In the genomic region with DNA sequence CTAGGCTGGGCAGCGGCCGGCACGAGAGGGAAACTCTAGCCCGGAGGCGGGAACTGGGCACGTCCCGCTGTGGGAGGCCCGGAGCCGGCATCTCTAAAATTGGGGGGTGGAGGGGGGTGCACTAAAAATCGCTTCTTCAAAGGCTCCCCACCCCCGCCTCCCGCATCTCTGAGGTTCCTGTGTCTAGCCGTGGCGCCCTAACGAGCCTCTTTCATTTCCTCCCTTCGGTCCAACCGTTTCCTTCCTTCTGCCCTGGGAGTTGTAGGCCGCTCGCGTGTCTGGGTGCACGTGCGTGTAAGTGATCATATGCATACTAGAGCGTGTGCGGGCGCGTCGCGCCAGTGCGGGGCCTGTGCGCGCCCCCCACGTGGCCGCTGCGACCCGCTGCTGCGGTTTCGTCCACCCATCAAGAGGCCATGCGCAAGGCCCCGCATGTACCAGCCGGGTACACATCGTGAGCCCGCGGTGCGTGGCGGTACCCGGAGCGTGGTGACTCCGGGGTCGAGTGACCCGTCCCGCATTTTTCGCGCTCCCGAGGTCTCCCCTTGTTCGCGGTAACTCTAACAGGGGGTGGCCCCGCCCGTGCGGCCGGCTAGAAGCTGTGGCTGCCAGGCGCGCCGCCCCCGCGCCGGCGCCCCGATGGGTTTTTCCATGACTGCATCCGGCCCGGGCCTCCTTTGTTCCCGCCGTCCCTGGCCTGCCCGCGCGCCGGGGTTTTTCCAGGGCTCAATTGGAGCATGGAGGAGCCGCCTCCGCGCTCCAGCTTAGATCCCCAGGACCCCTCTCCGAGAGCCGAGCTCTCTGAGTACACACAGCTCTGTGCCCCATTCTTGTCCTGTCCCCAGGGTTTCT, we compare ENCODE assay signal across 8 mouse cellular contexts. TPM values are rescaled to one million over a fixed set of nuclear protein-coding genes. Genes with fewer than 3 reads are reported as not detected.
A peak's percentile ranks its signal among the peaks of the same experiment; 100 is the strongest.
DNase-seq lines count a peak whose midpoint lies in the region; ATAC-seq and TF ChIP-seq lines count a peak whose summit lies in the region.

No protein-coding gene starts in this region.

- peak overlapping the region; percentile 95 for H3K9ac ChIP-seq in hindbrain, embryonic 14.5 days

- ATAC-seq in Patski = peak; percentile 54
- ATAC-seq in hindbrain, embryonic 14.5 days (ENCODE audit: low FRiP score) = peak; percentile 64

- H3K36me3 ChIP-seq in hindbrain, embryonic 14.5 days (replicated peaks; ENCODE audit: control insufficient read depth, insufficient read depth) = no peaks in the 10 kb centered on the region

- CTCF ChIA-PET in Patski (lab: Charles Lee) = interaction anchor here (0.8 to 1.7 kb wide), 5 partner anchors 25 to 90 kb away, joined by 3 to 7 read pairs (median 3); no protein-coding TSS in a partner anchor

- DNase-seq in Patski (ENCODE audit: low read depth, low spot score) = peak; percentile 68
- DNase-seq in cerebellum, postnatal 25 days = peak; percentile 94
- DNase-seq in frontal cortex, postnatal 25 days (ENCODE audit: low spot score in 2 of 2) = peak; percentile 73 to 76
- peak; percentile 77 for DNase-seq in hindbrain, embryonic 14.5 days (ENCODE audit: low spot score)
- peak; percentile 81 for DNase-seq in left cerebral cortex, adult 11 months (ENCODE audit: low spot score)
- DNase-seq in lung, postnatal 4 days = peak; percentile 91 to 94
- peak; percentile 51 for DNase-seq in retina, postnatal 7 days (ENCODE audit: low read depth, low spot score)
- peak; percentile 96 for DNase-seq in urinary bladder, adult 2 months (ENCODE audit: low spot score)

- no peaks in the 10 kb centered on the region for H3K27me3 ChIP-seq in Patski
- H3K27me3 ChIP-seq in hindbrain, embryonic 14.5 days (ENCODE audit: control insufficient read depth, insufficient read depth, low read length) = no peaks in the 10 kb centered on the region

- no peak for TF ChIP-seq CTCF in Patski (IDR thresholded peaks at IDR 0.05)

- peak overlapping the region; percentile 48 for H3K4me3 ChIP-seq in hindbrain, embryonic 14.5 days (replicated peaks; ENCODE audit: low read length)

- under 1% methylated on average over 78 of the region's 81 CpGs for WGBS in hindbrain, embryonic 14.5 days

- POLR2A ChIA-PET in Patski (lab: Charles Lee) = interaction anchor here (1.0 to 1.6 kb wide), 8 partner anchors 9 to 90 kb away, joined by 3 to 21 read pairs (median 5); a partner anchor contains a TSS

- H3K4me1 ChIP-seq in hindbrain, embryonic 14.5 days (replicated peaks; ENCODE audit: control insufficient read depth, insufficient read depth, low read length) = peaks cover 37% of the 10 kb centered on the region

- peak overlapping the region; percentile 99 for H3K27ac ChIP-seq in hindbrain, embryonic 14.5 days

- H3K9me3 ChIP-seq in hindbrain, embryonic 14.5 days (ENCODE audit: control insufficient read depth, low read length) = no peaks in the 10 kb centered on the region

- in situ Hi-C loops in Patski (cut with MboI; ENCODE audit: low pct_unique_long_range_greater_than_20kb) = loop anchor here (5.0 to 10.0 kb wide), 4 partner anchors 35 to 733 kb away; no protein-coding TSS in a partner anchor

- H3K4me2 ChIP-seq in hindbrain, embryonic 14.5 days (replicated peaks) = peak overlapping the region; percentile 96

RNA-seq across cellular contexts. Expression of a gene that starts 16.1 kb away (rescaled TPM):
- polyA plus RNA-seq in Patski (2021) = not detected
- polyA plus RNA-seq in hindbrain, embryonic 14.5 days (2014; fragmentation: Nextera tagmentation; extraction: Ambion mirVana) = not detected in 2 replicates
- not detected in 2 replicates for polyA plus RNA-seq in urinary bladder, adult 2 months (2012; rRNA removed)

RNA-seq across cellular contexts. Expression of a gene that starts 16.2 kb away (rescaled TPM):
- not detected for polyA plus RNA-seq in Patski (2021)
- not detected in 2 replicates for polyA plus RNA-seq in hindbrain, embryonic 14.5 days (2014; fragmentation: Nextera tagmentation; extraction: Ambion mirVana)
- 0.21 and 0.43 TPM in 2 replicates for polyA plus RNA-seq in urinary bladder, adult 2 months (2012; rRNA removed)

Comparison
In these comparisons a context has a peak if more than half of its experiments do, and no peak if none do; other contexts are left out.
1. Peak in every context shown above with its lines: DNase-seq, ATAC-seq, H3K4me3 ChIP-seq and H3K27ac ChIP-seq.